ENCODE assay signal across 10 mouse cellular contexts in genomic region chr11:83448021-83448926, GRCm38 (mm10). TPM values are rescaled to one million over a fixed set of nuclear protein-coding genes. Genes with fewer than 3 reads are reported as not detected.
DNase-seq lines count a peak whose midpoint lies in the region; ATAC-seq lines count a peak whose summit lies in the region.
"Had no signal": no experiment of that assay in that cellular context is flagged by ENCODE, and none has a peak within 500 bp of the region (broad histone marks: within the 10 kb centered on the region; RNA-seq: fewer than 3 reads in every experiment).

No protein-coding gene starts in this region.

- no peaks in the 10 kb centered on the region for H3K9me3 ChIP-seq in kidney, embryonic 15.5 days (replicated peaks)

- H3K4me2 ChIP-seq in kidney, embryonic 15.5 days, result no peak overlapping the region

- peaks cover 39% of the 10 kb centered on the region for H3K27me3 ChIP-seq in kidney, embryonic 15.5 days

- peak overlapping the region; percentile 73 for H3K27ac ChIP-seq in kidney, embryonic 15.5 days

- peak; percentile 97 for DNase-seq in heart, adult 11 months
- DNase-seq in heart, postnatal 25 days (ENCODE audit: low spot score), result no peak
- peak; percentile 67 to 77 for DNase-seq in heart, adult 18-20 months
- peak; percentile 57 for DNase-seq in neural tube, embryonic 10.5 days (ENCODE audit: extremely low spot score, low spot score)
- DNase-seq in ovary, postnatal 36 days (ENCODE audit: low spot score), result no peak
- no peak for DNase-seq in left cerebral cortex, adult 11 months (ENCODE audit: low spot score)
- no peak for DNase-seq in cerebellum, adult 11 months

- 38% methylated on average over 16 of the region's 16 CpGs for WGBS in kidney, embryonic 15.5 days

- H3K9ac ChIP-seq in kidney, embryonic 15.5 days, result no peak overlapping the region

- ATAC-seq in kidney, embryonic 15.5 days (replicated peaks; ENCODE audit: low FRiP score), result peak; percentile 41; the same call in 1 of the 2 replicates

- H3K36me3 ChIP-seq in kidney, embryonic 15.5 days, result no peaks in the 10 kb centered on the region

- H3K4me1 ChIP-seq in kidney, embryonic 15.5 days, result peaks cover 39% of the 10 kb centered on the region

- intact Hi-C loops in heart, postnatal 25 days (cut with DNase I), result no loop called here

- H3K4me3 ChIP-seq in kidney, embryonic 15.5 days (replicated peaks), result no peak overlapping the region
- H3K4me3 ChIP-seq: erythroblast, embryonic 14.5 days had no signal

RNA-seq across cellular contexts. Expression of gene 1700020L24Rik, which starts 10.8 kb away (rescaled TPM):
- total RNA-seq in heart, postnatal 25 days (2021), result not detected
- not detected for total RNA-seq in heart, adult 18-20 months (2021)
- 0.35 TPM in 1 of 2 replicates, not detected in the other for polyA plus RNA-seq in kidney, embryonic 15.5 days (2015; fragmentation: Nextera tagmentation; extraction: Ambion mirVana)
- polyA plus RNA-seq: erythroblast, embryonic 14.5 days had no signal

RNA-seq across cellular contexts. Expression of gene Mmp28, which starts 14.6 kb away (rescaled TPM):
- total RNA-seq in heart, postnatal 25 days (2021), result 1 to 10 TPM; 4.6 to 5.7 TPM
- 1 to 10 TPM; 3.0 to 4.7 TPM for total RNA-seq in heart, adult 18-20 months (2021)
- 1.3 and 1.4 TPM in 2 replicates for polyA plus RNA-seq in kidney, embryonic 15.5 days (2015; fragmentation: Nextera tagmentation; extraction: Ambion mirVana)
- polyA plus RNA-seq: erythroblast, embryonic 14.5 days had no signal

RNA-seq across cellular contexts. Expression of gene Gas2l2, which starts 19.0 kb away (rescaled TPM):
- total RNA-seq in heart, postnatal 25 days (2021), result not detected
- not detected for total RNA-seq in heart, adult 18-20 months (2021)
- polyA plus RNA-seq in kidney, embryonic 15.5 days (2015; fragmentation: Nextera tagmentation; extraction: Ambion mirVana), result not detected in 2 replicates
- total RNA-seq: CH12.LX had no signal
- polyA plus RNA-seq: erythroblast, embryonic 14.5 days had no signal

RNA-seq across cellular contexts. Expression of gene Taf15, which starts 24.6 kb away (rescaled TPM):
- 10 to 100 TPM; 33.7 to 33.8 TPM for total RNA-seq in heart, postnatal 25 days (2021)
- 10 to 100 TPM; 34.2 to 41.5 TPM for total RNA-seq in heart, adult 18-20 months (2021)
- 13.6 and 17.1 TPM in 2 replicates for polyA plus RNA-seq in kidney, embryonic 15.5 days (2015; fragmentation: Nextera tagmentation; extraction: Ambion mirVana)

RNA-seq across cellular contexts. Expression of gene Rasl10b, which starts 39.3 kb away (rescaled TPM):
- 10 to 100 TPM; 49.6 to 60.1 TPM for total RNA-seq in heart, postnatal 25 days (2021)
- 10 to 100 TPM; 74.9 to 78.3 TPM for total RNA-seq in heart, adult 18-20 months (2021)
- polyA plus RNA-seq in kidney, embryonic 15.5 days (2015; fragmentation: Nextera tagmentation; extraction: Ambion mirVana), result 1.0 and 1.6 TPM in 2 replicates
- polyA plus RNA-seq: erythroblast, embryonic 14.5 days had no signal

Comparison
In these comparisons a context has a peak if more than half of its experiments do, and no peak if none do; other contexts are left out.
1. DNase-seq: peak in heart, adult 11 months (single experiment), heart, adult 18-20 months (2 of 2) and neural tube, embryonic 10.5 days (single experiment); none in heart, postnatal 25 days (single experiment), ovary, postnatal 36 days (single experiment), left cerebral cortex, adult 11 months (single experiment) and cerebellum, adult 11 months (single experiment).